Mouse (Mus musculus) brain, embryonic 14.5 days (tissue): Measurements from ENCODE around the gene Slc26a1.

ENCODE experiments used
- CTCF ChIP-seq: fragments of 200-500 bp; IDR thresholded peaks from 2 replicates; pipeline ENCODE4 v1.5.1; 2012; ENCODE audit warnings: inconsistent platforms, mild to moderate bottlenecking, moderate library complexity, borderline replicate concordance; ENCODE audit not compliant: insufficient read depth, insufficient read length; ENCODE audit errors: extremely low read depth
- POLR2A ChIP-seq: fragments of 200-500 bp; IDR thresholded peaks from 2 replicates; pipeline ENCODE4 v1.6.1; 2012; ENCODE audit warnings: mild to moderate bottlenecking, inconsistent platforms, borderline replicate concordance; ENCODE audit not compliant: poor library complexity, insufficient read depth, insufficient read length, severe bottlenecking; ENCODE audit errors: extremely low read depth

- TF ChIP-seq POLR2A, result no peak
- TF ChIP-seq CTCF, result no peak
Measured at GRCm38 (mm10) chr5:108676772-108677498, 1.6 kb upstream of the Slc26a1 start.
